Mouse (Mus musculus): ENCODE measurements around the gene Hdac7. TPM values are rescaled to one million over a fixed set of nuclear protein-coding genes. Genes with fewer than 3 reads are reported as not detected.
"Not testable (repeated sequence)": the region's sequence is repeated elsewhere in the genome, so short reads cannot be mapped to it uniquely, and the experiment has no call there.

Hdac7 gene
- polyA plus RNA-seq, 1 experiment from 2014 or later, result 30.2 TPM

DNA sequence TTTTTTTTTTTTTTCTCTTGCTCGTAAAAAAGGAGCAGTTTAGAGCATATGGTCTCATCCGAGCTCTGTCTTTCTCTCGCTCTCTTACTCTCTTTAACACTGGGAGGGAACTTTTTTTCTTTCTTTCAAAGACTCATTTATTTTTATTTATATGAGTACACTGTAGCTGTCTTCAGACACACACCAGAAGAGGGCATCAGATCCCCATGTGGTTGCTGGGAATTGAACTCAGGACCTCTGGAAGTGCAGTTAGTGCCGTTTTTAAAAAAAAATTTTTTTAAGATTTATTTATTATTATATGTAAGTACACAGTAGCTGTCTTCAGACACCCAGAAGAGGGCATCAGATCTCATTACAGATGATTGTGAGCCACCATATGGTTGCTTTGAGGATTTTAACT lies 25.8 kb upstream of the Hdac7 start:
- H3K36me3 ChIP-seq (replicated peaks), result not testable (repeated sequence)
- WGBS, result 82% methylated on average over 4 of the region's 4 CpGs

DNA sequence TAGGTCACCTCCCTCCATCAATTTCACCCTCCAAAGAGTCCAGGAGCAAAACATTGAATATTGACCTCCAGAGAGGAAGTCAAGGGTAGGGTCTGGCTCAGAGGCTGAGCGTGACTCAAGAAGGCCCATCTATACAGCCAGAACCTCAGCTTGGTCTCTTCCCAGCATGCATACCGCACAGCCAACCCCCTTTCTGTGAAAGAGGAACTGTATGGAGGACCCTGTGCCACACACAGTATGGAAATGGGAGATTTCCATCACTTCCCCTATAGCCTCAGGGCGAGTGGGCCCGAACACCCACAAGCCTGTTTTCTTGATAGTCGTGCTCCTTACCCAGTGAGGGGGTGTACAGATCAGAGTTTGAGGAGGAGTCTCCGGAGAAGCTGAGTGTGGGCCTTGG lies 24.7 kb upstream of the Hdac7 start:
- no peak overlapping the region for H3K4me3 ChIP-seq
- no peaks in the 10 kb centered on the region for H3K27me3 ChIP-seq (replicated peaks; ENCODE audit: low read depth, poor library complexity, severe bottlenecking)
- 85% methylated on average over 6 of the region's 6 CpGs for WGBS
- peaks cover 14% of the 10 kb centered on the region; the same call in 1 of the 2 replicates for H3K9me3 ChIP-seq
- peaks cover 16% of the 10 kb centered on the region for H3K4me1 ChIP-seq
- H3K27ac ChIP-seq (replicated peaks), result no peak overlapping the region
- H3K36me3 ChIP-seq (replicated peaks), result peaks cover 5% of the 10 kb centered on the region; the same call in 1 of the 2 replicates
- DNase-seq (ENCODE audit: low spot score), result no peak

More for the DNA sequence above, 25.8 kb upstream of the Hdac7 start:
- peaks cover 14% of the 10 kb centered on the region; the same call in 1 of the 2 replicates for H3K9me3 ChIP-seq
- not testable (repeated sequence) for H3K27ac ChIP-seq (replicated peaks); H3K4me3 ChIP-seq; H3K27me3 ChIP-seq (replicated peaks; ENCODE audit: low read depth, poor library complexity, severe bottlenecking); H3K4me1 ChIP-seq; DNase-seq (ENCODE audit: low spot score)

DNA sequence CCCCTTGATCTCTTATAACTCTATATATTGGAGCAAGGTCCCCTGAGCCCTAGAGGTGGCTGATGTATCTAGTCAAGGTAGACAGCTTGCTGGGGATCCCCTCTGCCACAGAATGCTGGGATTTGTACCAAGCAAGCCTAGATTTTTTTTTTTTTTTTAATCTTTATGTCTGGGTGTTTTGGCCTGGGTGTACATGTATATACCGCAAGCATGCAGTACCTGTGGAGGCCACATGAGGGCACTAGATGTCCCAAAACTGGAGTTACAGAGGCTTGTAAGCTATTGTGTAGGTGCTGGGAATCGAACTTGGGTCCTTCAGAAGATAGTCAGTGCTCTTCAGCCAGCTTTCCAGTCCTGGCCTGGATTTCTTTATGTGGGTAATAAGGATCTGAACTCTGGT lies 21.7 kb upstream of the Hdac7 start:
- 0 out of 2 replicates have a peak, but pooled peaks cover 19% of the 10 kb centered on the region for H3K4me1 ChIP-seq
- H3K27me3 ChIP-seq (replicated peaks; ENCODE audit: low read depth, poor library complexity, severe bottlenecking), result no peaks in the 10 kb centered on the region
- no peak for DNase-seq (ENCODE audit: low spot score)
- WGBS, result 93% methylated on average over 2 of the region's 2 CpGs
- no peak overlapping the region for H3K27ac ChIP-seq (replicated peaks)
- no peak overlapping the region for H3K4me3 ChIP-seq
- H3K36me3 ChIP-seq (replicated peaks), result peaks cover 5% of the 10 kb centered on the region; the same call in 1 of the 2 replicates
- H3K9me3 ChIP-seq, result peaks cover 14% of the 10 kb centered on the region; the same call in 1 of the 2 replicates

DNA sequence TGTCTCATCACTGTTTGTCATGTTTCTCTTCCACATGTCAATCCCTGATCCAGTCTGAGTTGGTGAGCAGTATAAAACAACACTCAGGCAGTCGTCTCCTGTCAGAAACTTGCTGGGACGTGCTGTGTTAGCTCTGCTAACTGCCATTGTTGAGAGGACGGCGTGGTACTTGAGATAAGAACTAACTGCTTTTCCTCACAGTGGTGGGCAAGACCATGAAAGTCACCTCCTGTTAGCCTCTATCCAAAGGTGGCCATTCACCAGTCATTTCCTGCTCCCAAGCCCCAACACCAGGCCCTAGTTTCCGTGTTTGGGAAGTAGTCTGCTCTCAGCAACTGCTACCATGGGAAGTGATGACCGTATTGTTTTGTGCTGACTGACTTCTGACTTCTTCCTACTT lies 20.9 kb upstream of the Hdac7 start:
- Histone ChIP-seq H3K9me3 (peaks cover 14% of the 10 kb centered on the region; the same call in 1 of the 2 replicates), H3K4me3 (no peak overlapping the region), H3K4me1 (0 out of 2 replicates have a peak, but pooled peaks cover 19% of the 10 kb centered on the region), H3K36me3 (replicated peaks) (peaks cover 5% of the 10 kb centered on the region; the same call in 1 of the 2 replicates), H3K27me3 (replicated peaks; ENCODE audit: low read depth, poor library complexity, severe bottlenecking) (no peaks in the 10 kb centered on the region), H3K27ac (replicated peaks) (no peak overlapping the region)
- DNase-seq (ENCODE audit: low spot score), result no peak
- 71% methylated on average over 6 of the region's 6 CpGs for WGBS

DNA sequence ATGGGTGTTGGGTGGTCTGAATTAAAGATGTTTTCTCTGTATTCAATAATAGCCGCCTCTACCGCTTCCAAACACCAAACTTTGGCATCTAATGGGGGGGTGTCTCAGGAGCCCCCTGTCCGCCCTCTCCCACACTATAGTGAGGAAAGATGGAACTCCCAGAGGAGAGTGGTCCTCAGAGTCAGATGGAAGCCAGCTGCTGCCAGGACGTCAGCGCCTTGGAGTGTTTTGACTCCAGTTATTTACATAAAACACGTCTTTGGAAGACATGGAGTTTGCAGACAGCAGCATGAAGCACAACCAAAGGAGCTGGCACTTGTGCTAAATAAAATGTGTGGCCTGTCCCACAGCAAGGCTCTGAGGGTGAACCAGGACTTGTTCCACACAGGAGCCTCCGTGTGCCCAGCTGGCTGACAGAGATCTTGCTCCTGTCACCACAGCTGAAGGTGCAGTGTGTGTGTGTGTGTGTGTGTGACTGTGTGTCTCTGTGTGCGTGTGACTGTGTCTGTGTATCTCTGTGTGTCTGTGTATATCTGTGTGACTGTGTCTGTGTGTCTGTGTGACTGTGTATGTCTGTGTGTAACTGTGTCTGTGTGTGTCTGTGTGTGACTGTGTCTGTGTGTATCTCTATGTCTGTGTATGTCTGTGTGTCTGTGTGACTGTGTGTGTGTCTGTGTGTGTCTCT lies 20.2 kb upstream of the Hdac7 start:
- 0 out of 2 replicates have a peak, but pooled peaks cover 19% of the 10 kb centered on the region for H3K4me1 ChIP-seq
- no peak overlapping the region for H3K27ac ChIP-seq (replicated peaks)
- peaks cover 18% of the 10 kb centered on the region; the same call in 1 of the 2 replicates for H3K9me3 ChIP-seq
- 72% methylated on average over 8 of the region's 8 CpGs for WGBS
- H3K36me3 ChIP-seq (replicated peaks), result peaks cover 5% of the 10 kb centered on the region; the same call in 1 of the 2 replicates
- DNase-seq (ENCODE audit: low spot score), result no peak
- no peaks in the 10 kb centered on the region for H3K27me3 ChIP-seq (replicated peaks; ENCODE audit: low read depth, poor library complexity, severe bottlenecking)
- H3K4me3 ChIP-seq, result no peak overlapping the region

- WGBS, result 76% methylated on average over 18 of the region's 18 CpGs
- Histone ChIP-seq H3K27me3 (replicated peaks; ENCODE audit: low read depth, poor library complexity, severe bottlenecking) (no peaks in the 10 kb centered on the region), H3K9me3 (peaks cover 18% of the 10 kb centered on the region; the same call in 1 of the 2 replicates), H3K4me1 (0 out of 2 replicates have a peak, but pooled peaks cover 19% of the 10 kb centered on the region), H3K36me3 (replicated peaks) (peaks cover 5% of the 10 kb centered on the region; the same call in 1 of the 2 replicates), H3K4me3 (no peak overlapping the region), H3K27ac (replicated peaks) (no peak overlapping the region)
- DNase-seq (ENCODE audit: low spot score), result no peak
Observed at GRCm38 (mm10) chr15:97863494-97863881, 19.2 kb upstream of the Hdac7 start.

DNA sequence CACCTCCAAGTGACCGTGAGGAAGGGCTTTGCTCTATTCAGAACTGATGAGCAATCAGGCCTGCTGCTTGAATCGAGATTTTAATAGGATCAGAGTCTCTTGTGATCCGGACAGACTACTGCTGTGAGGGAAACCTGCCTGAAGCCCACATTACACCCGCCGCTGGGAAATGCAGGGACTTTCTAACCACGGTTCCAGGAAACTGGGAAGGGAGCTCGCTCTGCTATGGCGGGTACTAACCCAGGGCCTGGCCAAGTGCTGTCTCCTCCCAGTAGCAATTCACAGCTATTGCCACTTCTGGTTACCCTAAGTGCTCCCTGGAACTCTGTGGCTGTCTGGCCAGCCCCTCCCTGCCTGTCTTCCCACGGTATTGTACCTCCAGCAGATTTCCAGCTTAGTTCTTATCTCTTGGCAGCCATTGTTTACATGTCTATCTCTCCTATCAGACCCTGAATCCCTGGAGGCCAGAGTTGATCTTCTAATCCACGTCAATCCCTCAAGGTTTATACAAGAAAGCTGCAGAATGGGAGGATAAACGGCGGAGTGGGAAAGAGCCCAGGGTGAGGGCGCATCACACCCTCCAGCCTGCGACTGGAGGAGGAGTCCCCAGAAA lies 18.7 kb upstream of the Hdac7 start:
- Histone ChIP-seq H3K4me1 (0 out of 2 replicates have a peak, but pooled peaks cover 19% of the 10 kb centered on the region), H3K36me3 (replicated peaks) (peaks cover 5% of the 10 kb centered on the region; the same call in 1 of the 2 replicates), H3K4me3 (no peak overlapping the region), H3K27me3 (replicated peaks; ENCODE audit: low read depth, poor library complexity, severe bottlenecking) (no peaks in the 10 kb centered on the region), H3K27ac (replicated peaks) (no peak overlapping the region), H3K9me3 (peaks cover 18% of the 10 kb centered on the region; the same call in 1 of the 2 replicates)
- 52% methylated on average over 14 of the region's 14 CpGs for WGBS
- DNase-seq (ENCODE audit: low spot score), result no peak

DNA sequence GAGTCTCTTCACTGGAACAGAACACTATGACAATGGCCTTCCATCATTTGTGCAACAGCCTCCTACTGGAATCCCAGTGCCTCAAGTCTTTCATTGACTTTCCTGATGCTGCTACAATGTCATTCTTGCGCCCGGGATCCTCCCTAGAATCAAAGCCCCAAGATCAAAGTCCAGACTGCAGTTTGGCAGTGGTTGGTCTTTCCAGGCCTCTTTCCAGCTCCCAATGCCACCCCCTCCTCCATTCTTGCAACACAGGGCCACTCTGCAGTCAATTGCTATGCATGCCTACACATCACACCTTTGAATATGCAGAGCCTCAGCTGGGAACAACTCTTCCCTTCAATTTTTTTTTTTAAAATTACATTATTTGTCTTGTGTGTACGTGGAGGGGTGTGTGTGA lies 16.1 kb upstream of the Hdac7 start:
- H3K4me1 ChIP-seq, result 0 out of 2 replicates have a peak, but pooled peaks cover 19% of the 10 kb centered on the region
- 0 out of 2 replicates have a peak, but pooled peaks cover 4% of the 10 kb centered on the region for H3K9me3 ChIP-seq
- DNase-seq (ENCODE audit: low spot score), result no peak
- no peaks in the 10 kb centered on the region for H3K36me3 ChIP-seq (replicated peaks)
- no peak overlapping the region for H3K4me3 ChIP-seq
- H3K27me3 ChIP-seq (replicated peaks; ENCODE audit: low read depth, poor library complexity, severe bottlenecking), result no peaks in the 10 kb centered on the region
- WGBS, result 86% methylated on average over 3 of the region's 3 CpGs
- H3K27ac ChIP-seq (replicated peaks), result no peak overlapping the region

- Histone ChIP-seq H3K27me3 (replicated peaks; ENCODE audit: low read depth, poor library complexity, severe bottlenecking) (no peaks in the 10 kb centered on the region), H3K27ac (replicated peaks) (no peak overlapping the region), H3K4me1 (0 out of 2 replicates have a peak, but pooled peaks cover 7% of the 10 kb centered on the region), H3K9me3 (0 out of 2 replicates have a peak, but pooled peaks cover 4% of the 10 kb centered on the region), H3K4me3 (no peak overlapping the region), H3K36me3 (replicated peaks) (no peaks in the 10 kb centered on the region)
- WGBS, result 84% methylated on average over 4 of the region's 4 CpGs
- DNase-seq (ENCODE audit: low spot score), result no peak
Observed at GRCm38 (mm10) chr15:97858431-97858830, 14.1 kb upstream of the Hdac7 start.

- H3K4me3 ChIP-seq, result no peak overlapping the region
- no peaks in the 10 kb centered on the region for H3K27me3 ChIP-seq (replicated peaks; ENCODE audit: low read depth, poor library complexity, severe bottlenecking)
- no peak for DNase-seq (ENCODE audit: low spot score)
- H3K9me3 ChIP-seq, result no peaks in the 10 kb centered on the region
- no peak overlapping the region for H3K27ac ChIP-seq (replicated peaks)
- WGBS, result 75% methylated on average over 6 of the region's 6 CpGs
- H3K4me1 ChIP-seq, result no peaks in the 10 kb centered on the region; the same call in 1 of the 2 replicates
- no peaks in the 10 kb centered on the region for H3K36me3 ChIP-seq (replicated peaks)
Observed at GRCm38 (mm10) chr15:97854551-97854950, 10.2 kb upstream of the Hdac7 start.

DNA sequence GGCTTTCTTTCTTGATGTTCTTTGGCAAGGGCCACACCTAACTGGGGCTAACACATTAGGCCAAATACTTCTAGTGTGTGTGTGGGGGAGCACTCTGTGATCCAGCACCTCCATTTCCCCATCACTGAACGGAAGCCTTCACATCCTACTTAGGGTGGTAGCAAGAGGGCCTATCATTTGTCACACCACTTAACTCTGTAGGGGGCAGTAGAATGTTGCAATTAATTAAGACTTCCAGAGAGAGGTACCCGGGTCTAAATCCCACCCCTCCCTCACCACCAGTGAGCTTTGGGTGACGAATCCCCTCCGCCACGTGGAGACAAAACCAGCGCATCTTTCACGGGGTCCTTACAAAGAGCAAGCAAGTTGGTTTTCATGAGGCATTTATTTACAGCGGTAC lies 9.8 kb upstream of the Hdac7 start:
- no peaks in the 10 kb centered on the region for H3K9me3 ChIP-seq
- H3K4me1 ChIP-seq, result peaks cover 5% of the 10 kb centered on the region; the same call in 1 of the 2 replicates
- WGBS, result 54% methylated on average over 8 of the region's 8 CpGs
- no peak for DNase-seq (ENCODE audit: low spot score)
- H3K36me3 ChIP-seq (replicated peaks), result no peaks in the 10 kb centered on the region
- no peak overlapping the region for H3K27ac ChIP-seq (replicated peaks)
- no peak overlapping the region for H3K4me3 ChIP-seq
- no peaks in the 10 kb centered on the region for H3K27me3 ChIP-seq (replicated peaks; ENCODE audit: low read depth, poor library complexity, severe bottlenecking)

GRCm38 (mm10) chr15:97852291-97852690 lies 8.0 kb upstream of the Hdac7 start:
- Histone ChIP-seq H3K27ac (replicated peaks) (no peak overlapping the region), H3K9me3 (no peaks in the 10 kb centered on the region), H3K4me1 (peaks cover 5% of the 10 kb centered on the region; the same call in 1 of the 2 replicates), H3K4me3 (no peak overlapping the region), H3K27me3 (replicated peaks; ENCODE audit: low read depth, poor library complexity, severe bottlenecking) (no peaks in the 10 kb centered on the region), H3K36me3 (replicated peaks) (no peaks in the 10 kb centered on the region)
- 86% methylated on average over 3 of the region's 3 CpGs for WGBS
- no peak for DNase-seq (ENCODE audit: low spot score)
